Mouse (Mus musculus): ENCODE measurements around the gene Erap1. TPM values are rescaled to one million over a fixed set of nuclear protein-coding genes. Genes with fewer than 3 reads are reported as not detected.
"Not testable (repeated sequence)": the region's sequence is repeated elsewhere in the genome, so short reads cannot be mapped to it uniquely, and the experiment has no call there.

The Erap1 gene
- 177 and 200 TPM in 2 replicates for total RNA-seq (2017)

GRCm38 (mm10) chr13:74638793-74639711, at the start of gene Erap1:
Gene Erap1 (plus strand): TSS chr13:74639568.
- ATAC-seq (replicated peaks in 1 of 2; ENCODE audit: insufficient read depth in 1 of 2, low FRiP score in 2 of 2, low TSS enrichment in 1 of 2, low read depth in 1 of 2, poor library complexity in 2 of 2, severe bottlenecking in 2 of 2), result peak; percentile 63 to 76

DNA sequence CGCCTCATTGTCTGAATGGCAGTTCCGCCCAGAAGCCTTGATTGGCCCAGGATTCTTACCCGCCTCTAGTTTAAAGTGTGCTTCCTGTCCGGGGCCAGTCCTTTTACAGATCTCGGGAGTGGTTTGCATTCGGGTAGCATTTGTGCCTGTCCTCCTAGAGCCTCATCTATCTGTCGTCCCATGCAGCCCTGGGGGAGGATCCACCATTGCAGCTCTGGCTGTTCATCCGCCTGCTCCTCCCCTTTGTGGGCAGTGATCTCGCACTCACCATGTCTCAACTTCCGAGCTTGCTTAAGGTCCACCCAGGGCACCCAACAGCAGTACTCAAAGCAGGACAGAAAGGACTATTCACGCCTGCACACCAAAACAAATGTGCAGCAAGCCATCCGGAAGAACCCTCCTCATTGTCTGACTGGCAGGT, 48.0 kb upstream of the Erap1 start:
- not testable (repeated sequence) for ATAC-seq (replicated peaks in 1 of 2; ENCODE audit: insufficient read depth in 1 of 2, low FRiP score in 2 of 2, low TSS enrichment in 1 of 2, low read depth in 1 of 2, poor library complexity in 2 of 2, severe bottlenecking in 2 of 2)

DNA sequence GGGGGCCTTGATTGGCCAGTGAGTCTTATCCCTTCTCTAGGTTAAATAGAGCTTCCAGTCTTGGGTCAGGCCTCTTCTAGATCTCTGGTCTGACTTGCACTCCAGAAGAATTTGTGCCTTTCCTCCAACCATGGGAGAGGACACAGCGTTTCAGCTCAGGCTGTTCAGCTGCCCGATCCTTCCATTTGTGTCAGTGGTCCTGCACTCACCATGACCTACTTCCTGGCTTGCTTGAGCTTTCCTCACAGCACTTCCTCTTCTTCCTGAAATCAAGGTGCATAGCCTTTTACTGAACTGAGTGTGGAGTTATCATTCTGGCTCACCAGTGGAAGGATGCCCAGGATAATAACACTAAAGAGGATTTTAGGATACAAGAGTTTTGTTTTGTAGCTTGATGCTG, 47.5 kb upstream of the Erap1 start:
- ATAC-seq (replicated peaks in 1 of 2; ENCODE audit: insufficient read depth in 1 of 2, low FRiP score in 2 of 2, low TSS enrichment in 1 of 2, low read depth in 1 of 2, poor library complexity in 2 of 2, severe bottlenecking in 2 of 2), result peak in 1 of 2 experiments; percentile 25; a peak in 2 of 4 replicates

DNA sequence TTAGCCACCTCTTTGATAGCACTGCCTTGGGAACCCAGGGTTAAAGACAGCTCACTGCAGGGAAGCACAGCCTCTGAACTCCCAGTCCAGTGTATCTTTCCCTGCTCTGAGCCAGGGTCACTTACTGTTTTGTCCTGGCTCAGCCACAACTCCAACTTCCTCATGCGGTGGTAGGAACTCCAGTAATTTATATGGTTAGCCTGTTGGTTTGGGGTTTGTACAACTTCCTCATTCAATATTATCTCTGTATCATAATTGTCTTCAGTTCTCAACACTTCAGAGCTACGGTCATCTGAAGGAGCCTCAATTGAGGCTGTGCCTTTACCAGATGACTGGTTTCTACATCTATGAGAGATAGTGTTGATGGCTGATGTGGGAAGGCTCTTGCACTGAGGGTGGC, 42.3 kb upstream of the Erap1 start:
- ATAC-seq (replicated peaks in 1 of 2; ENCODE audit: insufficient read depth in 1 of 2, low FRiP score in 2 of 2, low TSS enrichment in 1 of 2, low read depth in 1 of 2, poor library complexity in 2 of 2, severe bottlenecking in 2 of 2), result peak; percentile 93 to 94

- not testable (repeated sequence) for ATAC-seq (replicated peaks in 1 of 2; ENCODE audit: insufficient read depth in 1 of 2, low FRiP score in 2 of 2, low TSS enrichment in 1 of 2, low read depth in 1 of 2, poor library complexity in 2 of 2, severe bottlenecking in 2 of 2)
Measured at GRCm38 (mm10) chr13:74601776-74602175, 37.6 kb upstream of the Erap1 start.

- ATAC-seq (replicated peaks in 1 of 2; ENCODE audit: insufficient read depth in 1 of 2, low FRiP score in 2 of 2, low TSS enrichment in 1 of 2, low read depth in 1 of 2, poor library complexity in 2 of 2, severe bottlenecking in 2 of 2), result peak; percentile 93 to 97
Measured at GRCm38 (mm10) chr13:74617163-74618019, 22.0 kb upstream of the Erap1 start.

GRCm38 (mm10) chr13:74632327-74632726, 7.0 kb upstream of the Erap1 start:
- no peak for ATAC-seq (replicated peaks in 1 of 2; ENCODE audit: insufficient read depth in 1 of 2, low FRiP score in 2 of 2, low TSS enrichment in 1 of 2, low read depth in 1 of 2, poor library complexity in 2 of 2, severe bottlenecking in 2 of 2)

GRCm38 (mm10) chr13:74632857-74633256, 6.5 kb upstream of the Erap1 start:
- ATAC-seq (replicated peaks in 1 of 2; ENCODE audit: insufficient read depth in 1 of 2, low FRiP score in 2 of 2, low TSS enrichment in 1 of 2, low read depth in 1 of 2, poor library complexity in 2 of 2, severe bottlenecking in 2 of 2), result no peak

GRCm38 (mm10) chr13:74639712-74640522, 549 bp downstream of the Erap1 start:
- ATAC-seq (replicated peaks in 1 of 2; ENCODE audit: insufficient read depth in 1 of 2, low FRiP score in 2 of 2, low TSS enrichment in 1 of 2, low read depth in 1 of 2, poor library complexity in 2 of 2, severe bottlenecking in 2 of 2), result peak; percentile 94 to 95

GRCm38 (mm10) chr13:74640523-74640920, 1.2 kb downstream of the Erap1 start:
- ATAC-seq (replicated peaks in 1 of 2; ENCODE audit: insufficient read depth in 1 of 2, low FRiP score in 2 of 2, low TSS enrichment in 1 of 2, low read depth in 1 of 2, poor library complexity in 2 of 2, severe bottlenecking in 2 of 2), result not testable (repeated sequence)

DNA sequence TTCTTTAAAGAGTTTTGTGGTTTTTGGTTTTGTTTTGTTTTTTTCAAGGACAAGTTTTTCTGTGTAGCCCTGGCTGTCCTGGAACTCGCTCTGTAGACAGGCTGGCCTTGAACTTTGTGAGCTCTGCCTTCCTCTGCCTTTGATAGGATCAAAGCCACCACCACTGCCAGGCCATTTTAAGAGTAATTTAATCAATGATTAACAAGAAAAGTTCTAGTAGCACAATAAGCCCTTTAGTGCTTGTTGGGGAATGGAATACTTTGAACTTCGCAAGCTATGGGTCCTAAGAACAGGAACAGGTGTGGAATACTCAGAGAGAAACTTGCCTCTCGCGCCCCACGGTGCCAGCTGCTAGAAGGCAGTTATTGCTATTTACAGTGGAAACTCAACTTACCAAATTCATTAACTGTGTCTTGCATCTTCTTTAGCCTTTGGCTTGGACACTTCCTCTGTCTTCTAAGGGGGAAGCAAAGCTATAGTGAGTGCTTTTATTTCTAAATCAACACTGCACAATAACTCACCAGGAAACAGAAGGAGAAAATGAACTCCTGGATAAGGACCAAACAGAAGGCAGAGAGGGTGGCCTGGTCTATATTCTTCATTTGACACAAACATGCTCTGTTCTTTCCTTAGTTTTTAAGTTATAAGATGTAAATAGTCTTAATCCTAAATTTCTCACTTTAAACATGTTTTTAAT, 56.3 kb downstream of the Erap1 start:
- no peak for ATAC-seq (replicated peaks in 1 of 2; ENCODE audit: insufficient read depth in 1 of 2, low FRiP score in 2 of 2, low TSS enrichment in 1 of 2, low read depth in 1 of 2, poor library complexity in 2 of 2, severe bottlenecking in 2 of 2)

DNA sequence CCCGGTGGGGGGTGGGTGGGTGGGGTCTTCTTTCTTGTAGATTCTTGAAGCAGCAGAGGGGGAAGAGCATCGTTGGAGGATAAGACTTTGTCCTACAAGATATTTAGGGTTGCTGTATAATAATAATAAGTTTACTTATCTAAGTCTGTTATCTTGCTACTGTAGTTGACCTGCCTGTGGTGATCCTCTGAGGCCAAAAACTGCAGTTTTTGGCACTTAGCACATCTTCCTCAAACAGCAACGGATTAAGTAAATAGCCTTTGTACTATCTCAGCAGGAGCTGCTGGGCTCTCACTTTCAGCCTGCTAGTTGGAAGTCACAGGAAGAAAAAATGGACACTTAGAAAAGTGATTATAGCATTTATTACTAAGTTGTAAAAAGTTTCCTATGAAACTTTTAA, 56.9 kb downstream of the Erap1 start:
- no peak for ATAC-seq (replicated peaks in 1 of 2; ENCODE audit: insufficient read depth in 1 of 2, low FRiP score in 2 of 2, low TSS enrichment in 1 of 2, low read depth in 1 of 2, poor library complexity in 2 of 2, severe bottlenecking in 2 of 2)

- ATAC-seq (replicated peaks in 1 of 2; ENCODE audit: insufficient read depth in 1 of 2, low FRiP score in 2 of 2, low TSS enrichment in 1 of 2, low read depth in 1 of 2, poor library complexity in 2 of 2, severe bottlenecking in 2 of 2), result no peak
Measured at GRCm38 (mm10) chr13:74719002-74719401, 79.6 kb downstream of the Erap1 start.

DNA sequence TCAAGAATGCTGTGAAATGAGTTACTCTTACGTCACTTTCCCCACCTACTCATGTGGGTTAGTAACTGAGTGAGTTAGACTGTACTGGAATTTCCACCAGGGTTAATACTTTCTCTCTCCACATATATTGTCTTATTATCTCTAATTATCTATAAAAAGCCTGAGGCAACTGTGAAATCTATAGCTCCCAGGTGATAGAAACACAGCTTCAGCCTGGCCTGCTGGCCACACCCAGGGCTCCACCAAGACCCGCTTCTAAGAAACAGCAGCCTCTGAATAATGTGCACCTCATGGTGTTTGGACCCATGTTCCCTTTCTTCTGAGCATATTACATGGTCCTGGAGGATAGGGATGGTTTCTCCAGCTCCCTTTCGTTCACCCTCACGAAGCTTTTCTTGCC, 94.4 kb downstream of the Erap1 start:
- no peak for ATAC-seq (replicated peaks in 1 of 2; ENCODE audit: insufficient read depth in 1 of 2, low FRiP score in 2 of 2, low TSS enrichment in 1 of 2, low read depth in 1 of 2, poor library complexity in 2 of 2, severe bottlenecking in 2 of 2)

DNA sequence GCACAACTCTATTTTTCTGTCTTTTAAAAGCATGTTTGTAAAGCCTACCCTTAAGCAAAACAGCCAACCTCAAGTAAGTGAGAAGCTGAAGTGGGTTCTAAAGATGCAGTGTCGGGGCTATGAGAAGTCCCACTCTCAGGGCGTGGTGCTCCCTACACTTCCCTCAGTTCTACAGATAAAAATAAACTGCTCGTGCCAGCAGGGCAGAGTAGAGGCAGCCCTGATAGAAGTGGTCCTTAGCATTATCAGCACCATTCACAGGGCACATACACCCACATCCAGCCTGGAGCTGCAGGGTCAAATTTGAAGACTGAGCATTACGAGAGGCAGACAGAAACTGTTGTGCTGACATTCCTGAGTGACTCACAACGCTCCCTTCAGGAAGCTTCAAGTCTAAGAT, 96.5 kb downstream of the Erap1 start:
- peak in 1 of 2 experiments; percentile 14; a peak in 1 of 4 replicates for ATAC-seq (replicated peaks in 1 of 2; ENCODE audit: insufficient read depth in 1 of 2, low FRiP score in 2 of 2, low TSS enrichment in 1 of 2, low read depth in 1 of 2, poor library complexity in 2 of 2, severe bottlenecking in 2 of 2)

GRCm38 (mm10) chr13:74736396-74736795, 97.0 kb downstream of the Erap1 start:
- ATAC-seq (replicated peaks in 1 of 2; ENCODE audit: insufficient read depth in 1 of 2, low FRiP score in 2 of 2, low TSS enrichment in 1 of 2, low read depth in 1 of 2, poor library complexity in 2 of 2, severe bottlenecking in 2 of 2), result no peak
